Mouse (Mus musculus) ZHBTc4 (cell line): Measurements from ENCODE around the gene Ndufs8.
A peak's percentile ranks its signal among the peaks of the same experiment; 100 is the strongest.
"Not testable (repeated sequence)": the region's sequence is repeated elsewhere in the genome, so short reads cannot be mapped to it uniquely, and the experiment has no call there.

Experiments
- DNase-seq: peaks from one replicate; pipeline ENCODE4 v3.0.0-alpha.2; 2011; ENCODE audit warnings: low read depth, low spot score

The Ndufs8 gene

DNA sequence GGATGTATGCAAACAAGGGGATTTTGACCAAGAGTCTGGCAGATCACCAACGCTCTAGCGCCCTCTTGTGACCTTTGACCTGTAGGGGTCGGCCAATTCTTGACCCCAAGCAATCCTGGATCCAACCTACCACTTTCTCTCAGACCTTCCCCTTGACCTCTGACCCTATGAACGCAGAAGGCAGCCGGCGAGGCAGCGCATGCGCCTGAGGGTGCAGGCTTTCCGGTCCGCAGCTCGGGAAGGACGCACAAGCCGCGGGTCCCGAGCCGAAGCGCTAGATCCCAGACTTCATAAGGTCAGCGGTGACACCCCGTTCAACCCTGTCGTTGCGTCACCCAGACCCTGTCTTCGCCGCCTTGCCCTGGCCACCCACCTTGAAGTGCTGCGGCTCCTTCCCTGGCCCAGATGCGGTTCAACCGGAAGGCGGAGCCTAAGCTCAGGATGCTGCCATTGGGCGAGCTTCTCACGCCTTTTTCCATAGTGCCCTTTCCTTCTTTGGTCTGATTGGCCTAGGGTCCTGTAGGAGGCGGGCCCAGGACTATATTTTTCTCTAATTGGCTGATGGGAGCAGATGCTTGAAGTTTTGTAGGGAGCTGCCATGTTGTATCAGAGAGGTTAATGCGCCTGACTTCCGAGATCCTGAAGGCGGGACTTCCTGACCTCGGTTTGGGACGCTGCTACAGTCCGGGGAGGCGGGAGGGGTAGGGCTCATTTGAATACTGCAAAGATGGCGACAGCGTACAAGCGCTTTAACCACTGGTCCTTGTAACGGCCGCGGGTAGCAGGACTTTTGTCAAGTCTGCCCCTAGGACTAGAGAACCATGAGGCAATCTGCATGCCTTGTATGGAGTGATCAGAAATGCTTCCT is at the start of gene Ndufs8:
TSS of gene Ndufs8 (minus strand) at position 438 of the 868 bp plus-strand sequence.
- peak; percentile 99 for DNase-seq

DNA sequence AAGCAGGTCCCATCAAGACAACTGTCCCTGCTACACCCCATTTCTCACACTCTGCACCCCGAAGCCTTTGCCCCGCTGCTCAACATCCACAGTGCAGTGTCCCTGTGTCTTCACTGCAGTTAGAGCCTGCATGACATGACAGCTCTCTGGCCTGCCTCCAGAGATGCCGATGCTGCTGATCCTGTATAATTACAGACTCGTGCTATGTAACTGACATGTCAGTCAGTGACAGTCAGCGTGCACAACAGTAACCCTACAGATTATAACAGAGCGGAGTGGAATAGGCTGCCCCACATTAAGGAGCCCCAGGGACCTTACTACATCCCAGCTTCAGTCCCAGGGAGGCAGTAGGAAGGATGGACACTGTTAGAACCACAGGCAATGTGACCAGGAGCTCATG is 49.2 kb upstream of the Ndufs8 start:
- DNase-seq: not testable (repeated sequence)

DNA sequence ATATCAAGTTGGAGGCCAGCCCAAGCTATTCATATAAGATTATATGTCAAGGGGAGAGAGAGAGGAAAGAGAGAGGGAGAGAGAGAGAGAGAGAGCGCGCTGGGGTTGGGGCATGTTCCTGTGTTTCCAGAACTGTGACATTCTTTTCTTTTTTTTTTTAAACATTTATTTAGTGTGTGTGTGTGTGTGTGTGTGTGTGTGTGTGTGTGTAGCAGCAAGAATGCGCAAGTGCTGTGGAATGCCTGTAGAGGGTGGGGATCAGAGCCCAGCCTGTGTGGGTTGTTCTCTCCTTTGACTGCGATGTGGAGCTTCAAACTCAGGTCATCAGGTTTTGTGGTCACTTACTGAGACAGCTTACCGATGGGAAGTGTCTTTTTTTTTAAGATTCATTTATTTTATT is 47.6 kb upstream of the Ndufs8 start:
- no peak for DNase-seq

DNA sequence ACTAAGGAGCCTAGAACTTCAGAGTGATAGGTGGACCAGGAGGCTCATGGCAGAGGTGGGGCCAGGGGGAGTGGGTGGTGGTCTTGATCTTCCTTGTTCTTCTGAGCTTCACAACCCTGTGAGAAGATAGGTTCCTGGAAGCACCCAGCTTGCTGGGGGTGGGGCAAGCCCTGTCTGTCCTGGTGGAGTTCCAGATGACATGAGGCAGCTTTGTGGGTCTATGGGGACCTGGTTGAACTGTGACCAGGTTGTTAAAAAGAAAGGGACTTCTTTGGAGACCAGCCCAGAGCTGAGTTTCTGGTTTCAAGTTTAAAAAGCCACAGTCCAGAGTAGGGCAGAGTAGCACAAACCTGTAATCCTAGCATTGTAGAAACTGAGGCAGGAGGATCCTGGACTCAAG is 46.5 kb upstream of the Ndufs8 start:
- DNase-seq: no peak

DNA sequence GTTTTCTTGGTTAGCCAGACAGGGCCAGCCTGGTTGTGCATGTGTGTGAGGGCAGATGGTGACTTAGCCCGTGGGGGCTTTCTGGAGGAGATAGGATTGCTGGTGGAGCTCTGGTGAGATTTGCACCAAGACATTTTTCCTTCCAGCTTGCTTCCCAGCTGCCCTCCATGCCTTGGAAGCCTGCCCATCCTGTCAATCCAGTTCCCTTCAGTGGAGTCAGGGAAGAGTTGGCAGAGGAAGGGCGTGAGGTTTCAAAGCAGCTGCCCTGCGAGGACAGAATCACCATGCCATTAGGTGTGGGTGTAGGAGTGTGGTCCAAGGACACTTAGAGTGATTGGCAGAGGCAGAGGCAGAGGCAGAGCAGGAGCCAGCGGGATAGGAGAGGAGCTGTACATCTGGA is 45.9 kb upstream of the Ndufs8 start, which contains the start of gene Aldh3b3:
TSS of gene Aldh3b3 (plus strand) at position 176 of the 400 bp plus-strand sequence.
- no peak for DNase-seq

DNA sequence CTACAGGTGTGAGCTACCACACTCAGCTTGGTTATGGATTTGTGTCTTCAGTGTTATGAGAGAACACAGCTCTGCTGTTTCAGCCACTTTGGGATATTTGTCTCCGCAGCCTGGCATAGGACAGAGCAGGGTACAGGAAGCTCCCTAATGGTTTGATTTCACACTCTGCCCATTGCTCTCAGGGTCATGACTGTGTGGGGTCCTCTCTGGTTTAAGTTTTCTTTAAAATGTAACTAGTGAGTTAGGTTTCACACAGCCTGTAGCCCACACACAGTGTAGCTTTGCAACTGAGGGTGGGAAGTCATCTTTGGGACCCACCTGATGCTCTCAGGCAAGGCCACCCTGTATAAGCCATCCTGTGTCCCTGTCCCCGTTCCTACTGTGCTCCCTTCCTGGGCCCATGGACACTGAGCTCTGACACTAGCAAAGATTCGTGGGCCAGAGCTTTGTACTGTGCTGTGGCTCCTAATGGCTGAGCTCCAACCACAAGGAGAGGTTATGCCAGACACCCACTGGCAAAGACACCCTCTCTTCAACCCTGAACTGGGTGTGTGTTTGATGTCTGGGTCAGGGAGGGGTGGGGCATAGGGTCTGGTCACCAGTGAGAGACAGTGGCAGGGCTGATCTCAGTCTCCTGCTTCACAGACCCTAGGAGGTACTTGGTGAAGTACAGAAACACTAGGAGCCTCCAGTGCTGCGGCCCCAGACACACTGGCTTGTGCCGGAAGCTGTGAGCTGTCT is 44.9 kb upstream of the Ndufs8 start:
- not testable (repeated sequence) for DNase-seq

DNA sequence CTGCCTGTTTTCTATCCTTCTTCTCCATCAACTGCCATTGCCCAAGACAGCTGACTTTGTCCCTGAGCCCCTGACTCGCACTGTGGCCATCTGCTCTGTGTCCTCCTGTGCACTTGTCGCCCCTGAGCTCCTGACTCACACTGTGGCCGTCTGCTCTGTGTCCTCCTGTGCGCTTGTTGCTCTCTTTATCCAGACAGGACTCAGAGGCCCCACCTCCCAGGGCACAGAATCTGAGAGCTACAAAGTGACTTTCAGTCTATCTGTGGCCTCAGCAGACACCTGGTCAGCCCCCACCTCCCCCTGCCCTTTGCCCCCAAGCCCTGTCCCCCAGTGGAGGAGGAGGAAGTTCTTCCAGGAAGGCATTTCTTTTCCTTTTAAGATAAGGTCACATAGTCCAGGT is 43.2 kb upstream of the Ndufs8 start:
- DNase-seq: no peak

DNA sequence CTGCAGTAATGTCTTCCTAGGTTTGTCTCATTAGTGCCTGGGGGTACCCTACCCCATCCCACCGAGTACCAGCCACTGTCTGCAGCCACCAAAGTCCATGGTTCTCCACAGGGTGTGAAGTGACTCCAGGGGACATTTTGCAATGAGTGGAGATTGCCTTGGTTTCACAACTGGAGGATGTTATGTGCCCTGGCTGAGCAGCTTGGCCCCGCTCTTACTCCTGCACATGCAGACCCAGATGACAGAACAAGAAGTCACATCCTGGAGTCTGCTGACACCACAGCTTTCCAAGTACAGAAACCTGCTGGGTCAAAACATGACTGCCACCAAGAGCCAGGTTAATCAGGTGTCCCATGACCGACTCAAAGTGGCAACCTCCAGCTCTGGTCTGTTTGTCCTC is 42.5 kb upstream of the Ndufs8 start:
- no peak for DNase-seq

DNA sequence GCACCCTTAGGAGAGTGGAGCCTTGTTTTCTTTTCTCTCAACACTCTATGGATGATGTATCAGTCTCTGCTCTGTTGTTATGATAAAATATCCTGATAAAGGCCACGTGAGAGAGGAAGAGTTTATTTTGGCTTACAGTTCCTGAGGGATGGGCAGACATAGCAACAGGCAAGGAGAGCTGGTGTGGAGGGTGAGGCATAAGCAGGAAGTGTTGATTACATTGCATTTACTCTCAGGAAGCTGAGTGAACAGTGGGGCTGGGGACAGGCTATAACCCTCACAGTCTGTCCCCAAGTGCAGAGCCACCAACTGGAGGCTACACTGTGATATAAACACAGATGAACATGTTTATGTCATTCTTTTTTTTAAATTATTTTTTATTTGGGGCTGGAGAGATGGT is 39.5 kb upstream of the Ndufs8 start:
- no peak for DNase-seq

DNA sequence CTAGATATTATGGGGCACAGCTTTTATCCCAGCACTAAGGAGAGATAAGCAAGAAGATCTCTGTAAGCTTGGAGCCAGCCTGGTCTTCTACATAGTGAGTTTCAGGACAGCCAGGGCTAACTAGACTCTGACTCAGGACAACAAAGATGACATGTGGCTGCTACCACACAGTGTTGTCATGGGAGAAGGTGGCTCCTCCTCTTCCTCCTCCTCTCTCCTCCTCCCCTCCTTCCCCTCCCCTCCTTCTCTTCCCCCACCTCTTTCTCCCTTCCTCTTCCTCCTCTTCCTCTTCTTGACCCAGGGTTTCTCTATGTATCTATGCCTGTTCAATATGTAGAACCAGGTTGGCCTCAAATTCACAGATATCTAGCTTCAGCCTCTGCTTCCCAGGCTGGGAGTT is 38.9 kb upstream of the Ndufs8 start:
- DNase-seq: no peak

DNA sequence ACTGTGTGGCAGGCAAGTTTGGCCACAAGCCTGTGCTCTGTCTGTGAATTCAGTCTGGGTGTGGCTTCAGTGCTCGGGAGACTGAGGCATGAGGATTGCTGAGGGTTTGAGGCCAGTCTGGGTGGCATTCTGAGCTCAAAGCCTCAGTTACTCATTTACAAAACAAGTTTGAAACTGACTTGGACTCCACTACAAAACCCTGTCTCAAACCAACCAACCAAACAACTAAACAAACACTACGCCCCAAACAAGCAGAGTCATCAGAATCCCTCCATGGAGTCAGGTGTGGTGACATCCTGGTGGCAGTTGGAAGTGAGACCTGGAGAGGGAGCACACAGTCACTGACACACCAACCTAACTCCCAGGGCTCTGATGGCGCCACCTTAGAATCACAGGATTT is 37.8 kb upstream of the Ndufs8 start:
- DNase-seq: no peak

DNA sequence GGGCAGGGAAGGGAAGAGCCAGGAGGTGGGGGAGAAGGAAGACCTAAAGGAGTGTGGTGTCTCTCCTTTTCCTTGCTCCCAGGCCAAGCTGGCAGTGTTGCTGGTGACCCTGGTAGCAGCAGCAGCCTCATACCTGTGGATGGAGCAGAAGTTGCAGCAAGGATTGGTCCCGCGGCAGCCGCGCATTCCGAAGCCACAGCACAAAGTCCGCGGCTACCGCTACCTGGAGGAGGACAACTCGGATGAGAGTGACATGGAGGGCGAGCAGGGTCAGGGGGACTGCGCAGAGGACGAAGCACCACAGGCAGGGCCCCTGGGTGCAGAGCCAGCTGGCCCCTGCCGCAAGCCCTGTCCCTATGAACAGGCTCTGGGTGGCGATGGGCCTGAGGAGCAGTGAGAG is 36.0 kb upstream of the Ndufs8 start:
- DNase-seq: no peak

DNA sequence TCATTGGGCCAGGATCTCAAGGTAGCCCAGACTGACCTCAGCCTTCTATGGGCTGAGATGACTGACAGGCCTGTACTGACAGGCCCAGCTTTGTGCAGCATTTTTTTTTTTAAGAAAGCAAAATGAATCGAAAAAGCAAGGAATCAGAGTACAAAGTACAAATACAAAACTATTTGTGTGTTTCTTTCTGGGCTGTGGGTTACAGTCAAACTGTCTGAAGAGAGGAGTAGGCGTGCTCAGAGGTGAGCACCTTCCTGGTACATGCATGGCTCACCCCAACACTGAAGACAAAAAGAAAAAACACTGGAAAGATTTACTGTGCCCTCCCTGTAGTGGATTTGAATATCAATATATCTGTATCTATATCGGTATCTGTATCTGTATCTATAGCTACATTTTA is 35.2 kb upstream of the Ndufs8 start:
- DNase-seq: no peak

DNA sequence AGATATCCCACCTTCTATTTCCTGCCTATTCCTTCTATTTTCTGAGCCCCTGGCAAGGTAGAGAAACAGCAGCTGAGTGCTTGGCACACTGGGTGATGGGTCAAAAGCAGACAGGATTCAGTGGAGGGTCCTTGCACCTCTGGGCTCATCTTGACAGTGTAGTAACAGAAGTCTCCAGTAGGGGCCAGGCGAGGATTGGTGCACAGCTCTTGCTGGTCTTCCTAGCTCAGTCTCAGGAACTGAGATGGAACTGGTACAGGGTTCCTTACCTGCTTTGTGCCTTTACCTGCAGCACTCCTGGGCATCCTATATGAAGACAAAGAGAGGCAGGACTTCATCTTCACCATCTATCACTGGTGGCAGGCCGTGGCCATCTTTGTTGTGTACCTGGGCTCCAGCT is 34.1 kb upstream of the Ndufs8 start:
- peak; percentile 80 for DNase-seq

DNA sequence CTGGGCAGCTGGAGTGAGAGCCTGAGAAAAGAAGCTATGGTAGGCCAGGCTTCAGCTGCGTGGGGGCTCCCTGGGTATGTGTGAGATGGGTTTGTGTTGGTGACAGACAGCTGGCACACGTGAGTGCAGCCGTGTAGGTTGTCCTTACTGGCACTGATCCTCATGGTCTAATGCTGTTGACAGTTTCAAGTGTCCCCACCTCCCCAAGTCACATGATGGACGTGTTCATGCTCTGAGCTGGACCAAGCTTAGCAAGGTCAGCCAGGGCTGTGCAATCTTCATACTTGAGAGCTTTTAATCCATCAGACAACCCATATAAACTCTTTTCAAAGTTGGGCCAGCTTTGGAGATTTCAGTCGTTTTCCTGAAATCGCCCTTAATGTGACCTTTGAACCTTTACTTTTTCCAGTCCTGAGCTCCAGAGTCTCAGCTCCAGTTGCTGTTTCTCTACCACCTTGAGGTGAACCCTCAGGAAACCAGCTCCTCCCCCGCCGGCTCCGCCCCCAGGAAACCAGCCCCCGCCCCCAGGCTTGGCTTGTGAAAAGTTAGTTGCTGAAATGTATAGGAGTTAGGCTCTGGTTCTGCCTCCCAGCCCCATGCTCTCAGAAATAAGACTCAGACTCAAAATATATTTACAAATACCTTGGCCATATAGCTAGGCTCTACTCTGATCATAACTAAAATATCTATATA is 33.4 kb upstream of the Ndufs8 start:
- DNase-seq: peak; percentile 55

DNA sequence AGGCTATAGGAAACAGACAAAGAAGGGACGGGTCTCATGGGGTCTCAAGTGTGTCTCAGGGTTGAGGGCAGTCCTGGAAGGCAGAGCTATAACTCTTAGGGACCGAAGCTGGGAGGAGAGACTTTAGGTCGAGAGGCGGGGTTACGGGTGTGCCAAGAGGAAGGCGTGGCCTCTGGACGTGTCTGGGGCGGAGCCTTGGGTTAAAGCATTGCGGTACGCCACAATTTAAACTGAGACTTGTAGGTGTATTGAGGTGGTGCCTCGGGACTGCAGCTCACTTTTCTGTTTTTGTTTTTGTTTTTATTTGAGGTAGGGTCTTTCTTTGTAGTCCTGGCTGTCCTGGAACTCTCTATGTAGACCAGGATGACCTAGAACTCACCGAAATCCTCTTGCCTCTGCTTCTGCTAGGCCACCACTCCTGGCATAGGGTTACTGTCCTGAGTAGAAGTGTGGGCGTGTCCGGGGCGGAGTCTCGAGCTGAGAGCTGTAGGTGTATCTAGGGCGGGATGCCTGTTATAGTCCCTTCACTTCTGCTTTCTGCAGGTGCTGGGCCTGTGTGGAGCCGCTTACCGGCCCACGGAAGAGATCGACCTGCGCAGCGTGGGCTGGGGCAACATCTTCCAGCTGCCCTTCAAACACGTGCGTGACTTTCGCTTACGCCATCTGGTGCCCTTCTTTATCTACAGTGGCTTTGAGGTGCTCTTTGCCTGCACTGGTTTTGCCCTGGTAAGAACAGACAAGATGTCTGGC is 30.6 kb upstream of the Ndufs8 start:
- peak; percentile 92 for DNase-seq

DNA sequence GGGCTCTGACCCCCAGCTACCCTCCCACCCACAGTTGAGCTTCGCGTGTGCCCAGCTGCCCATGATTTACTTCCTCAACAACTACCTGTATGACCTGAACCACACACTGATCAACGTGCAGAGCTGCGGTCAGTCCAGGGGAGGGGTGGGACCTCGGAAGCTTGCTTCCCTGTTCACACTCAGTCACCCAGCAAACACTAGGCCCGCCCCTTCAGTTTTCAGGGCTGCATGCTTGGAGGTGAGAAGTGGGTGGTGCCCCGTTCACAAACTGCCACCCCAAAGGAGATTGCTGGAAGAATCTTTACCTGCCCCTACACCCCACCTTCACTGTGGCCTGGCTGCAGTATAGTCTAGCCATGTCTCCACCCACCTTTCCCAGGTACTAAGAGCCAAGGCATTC is 29.7 kb upstream of the Ndufs8 start:
- no peak for DNase-seq

DNA sequence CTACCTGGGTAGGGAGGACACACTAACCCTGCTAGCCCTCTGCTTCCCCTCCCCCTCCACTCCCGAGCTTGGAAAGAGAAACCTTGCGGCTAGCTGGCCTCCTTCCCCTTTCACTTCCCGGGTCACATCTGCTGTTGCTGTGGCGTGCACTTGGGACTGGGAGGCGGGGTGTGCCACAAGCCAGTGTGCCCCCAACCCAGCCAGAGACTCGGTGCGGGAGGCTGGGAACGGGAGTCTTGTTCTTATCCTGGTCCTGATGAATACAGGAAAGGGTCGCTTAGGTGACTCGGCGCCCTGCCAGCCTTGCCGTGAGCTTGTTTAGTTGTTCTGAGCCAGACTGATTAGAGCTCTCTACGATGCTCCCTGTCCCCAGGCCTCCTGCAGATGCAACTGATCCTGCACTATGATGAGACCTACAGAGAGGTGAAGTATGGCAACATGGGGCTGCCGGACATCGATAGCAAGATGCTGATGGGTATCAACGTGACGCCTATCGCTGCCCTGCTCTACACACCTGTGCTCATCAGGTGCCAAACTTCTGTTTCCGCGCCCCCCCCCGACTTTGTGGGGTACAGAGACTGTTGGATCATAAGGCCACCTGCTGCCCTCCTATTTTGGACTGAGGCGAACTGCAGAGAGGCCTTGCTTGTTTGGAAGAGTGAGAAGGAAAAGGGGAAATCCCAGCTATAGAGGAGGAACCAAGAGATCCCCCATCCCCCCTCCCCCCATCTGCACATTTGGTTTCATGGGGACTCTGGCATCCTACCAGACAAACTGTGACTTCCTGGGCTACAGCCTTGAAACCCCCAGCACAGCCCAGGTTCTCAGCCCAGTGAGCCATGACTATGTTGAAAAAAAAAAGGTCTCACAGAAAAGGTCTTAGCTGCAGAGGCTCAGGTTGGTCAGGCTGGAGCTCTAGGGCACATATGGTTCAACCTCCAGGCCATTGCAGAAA is 23.6 kb upstream of the Ndufs8 start:
- peak; percentile 42 for DNase-seq

DNA sequence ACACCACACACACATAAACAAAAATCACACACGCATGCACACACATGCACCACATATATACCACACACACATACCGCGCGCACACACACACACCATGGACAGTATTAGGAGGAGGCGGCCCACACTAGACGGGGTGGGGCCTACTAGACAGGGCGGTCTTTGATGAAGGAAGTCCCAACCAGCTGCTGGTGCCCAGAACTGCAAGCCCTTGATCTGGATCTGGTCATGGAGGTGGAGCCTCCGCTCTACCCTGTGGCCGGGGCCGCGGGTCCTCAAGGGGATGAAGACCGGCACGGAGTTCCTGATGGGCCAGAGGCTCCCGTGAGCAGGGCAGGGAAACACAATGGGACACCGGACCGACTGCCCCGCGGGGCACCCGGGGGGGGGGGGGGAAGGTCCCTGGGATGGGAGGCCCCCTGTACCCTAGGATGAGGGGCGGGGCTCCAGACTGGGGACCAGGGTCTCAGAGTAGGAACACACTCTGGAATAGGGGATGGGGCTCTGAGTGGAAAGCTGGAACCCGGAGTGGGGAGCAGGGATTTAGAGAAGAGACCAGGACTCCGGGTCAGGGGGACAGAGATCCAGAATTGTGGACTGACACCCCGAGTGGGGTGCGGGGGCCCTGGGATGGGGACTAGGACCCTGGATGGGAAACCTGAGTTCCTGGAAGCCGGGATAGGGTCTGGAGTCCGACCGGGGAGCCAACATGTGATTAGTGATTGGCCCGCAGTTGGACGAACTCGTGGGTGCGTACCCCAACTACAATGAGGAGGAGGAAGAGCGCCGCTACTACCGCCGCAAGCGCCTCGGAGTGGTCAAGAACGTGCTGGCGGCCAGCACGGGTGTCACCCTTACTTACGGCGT is 22.7 kb upstream of the Ndufs8 start, which contains the start of gene Unc93b1:
TSS of gene Unc93b1 (plus strand) at position 155 of the 864 bp plus-strand sequence.
- DNase-seq: peak; percentile 85
